Comparison of ENCODE assay signal across 9 mouse cellular contexts in genomic region chr2:66961808-66962519, GRCm38 (mm10).
DNase-seq lines count a peak whose midpoint lies in the region; ATAC-seq and TF ChIP-seq lines count a peak whose summit lies in the region.
"Had no signal": no experiment of that assay in that cellular context is flagged by ENCODE, and none has a peak within 500 bp of the region (broad histone marks: within the 10 kb centered on the region; RNA-seq: fewer than 3 reads in every experiment).

No protein-coding gene starts in this region.

- DNase-seq in 3T3-L1 (ENCODE audit: low read depth, low spot score) (peak; percentile 65), CH12.LX (ENCODE audit: extremely low read depth) (no peak)
- peak; percentile 5 for DNase-seq in cerebellum, adult 9-11 months
- DNase-seq in layer of hippocampus, postnatal 10 days (ENCODE audit: low spot score in 2 of 2), result peak; percentile 45 to 61
- peak; percentile 86 for DNase-seq in midbrain, embryonic 11.5 days (ENCODE audit: low spot score, missing footprints)
- no peak for DNase-seq in ovary, adult 18-20 months (ENCODE audit: low spot score)

- no peak overlapping the region for H3K4me3 ChIP-seq in CH12.LX (replicated peaks in 1 of 3; ENCODE audit: low read depth in 2 of 3, low read length in 2 of 3, poor library complexity in 1 of 3)
- H3K4me3 ChIP-seq in midbrain, embryonic 11.5 days (ENCODE audit: low read depth, low read length), result no peak overlapping the region
- H3K4me3 ChIP-seq: megakaryocyte, embryonic 14.5 days had no signal

- H3K4me1 ChIP-seq in CH12.LX (ENCODE audit: control insufficient read depth in 1 of 2, insufficient read depth in 2 of 2), result no peaks in the 10 kb centered on the region
- H3K4me1 ChIP-seq in midbrain, embryonic 11.5 days (ENCODE audit: control insufficient read depth, insufficient read depth, low read length), result no peaks in the 10 kb centered on the region
- H3K4me1 ChIP-seq: megakaryocyte, embryonic 14.5 days had no signal

- TF ChIP-seq CTCF in CH12.LX (conservative IDR thresholded peaks at IDR 0.05 in 1 of 2, IDR thresholded peaks at IDR 0.05 in 1 of 2; ENCODE audit: low read depth in 2 of 2, low read length in 2 of 2), result peak in 1 of 2 experiments; percentile 23; a peak in 1 of 4 replicates

- WGBS in midbrain, embryonic 11.5 days, result 31% methylated on average over 8 of the region's 8 CpGs

- in situ Hi-C loops in CH12.LX (cut with MboI; ENCODE audit: low pct_ligation_motif_present, low pct_unique_long_range_greater_than_20kb, low sequenced_read_pairs), result no loop called here

- TF ChIP-seq RAD21 in CH12.LX (IDR thresholded peaks at IDR 0.05; ENCODE audit: low read depth, low read length), result peak; percentile 30

- TF ChIP-seq POLR2A in CH12.LX (IDR thresholded peaks at IDR 0.05; ENCODE audit: low read depth, low read length), result no peak

- H3K79me2 ChIP-seq in CH12.LX (replicated peaks; ENCODE audit: control insufficient read depth, extremely low read depth, insufficient read depth, poor library complexity, severe bottlenecking), result no peaks in the 10 kb centered on the region

- dilution Hi-C loops in CH12.LX (cut with MboI; ENCODE audit: extremely low pct_ligation_motif_present, extremely low pct_unique_long_range_greater_than_20kb, low sequenced_read_pairs), result no loop called here

- no peak overlapping the region for H3K9ac ChIP-seq in CH12.LX (ENCODE audit: insufficient read depth, low read depth)
- no peak overlapping the region for H3K9ac ChIP-seq in midbrain, embryonic 11.5 days (ENCODE audit: low read length)

- no peak overlapping the region for H3K4me2 ChIP-seq in CH12.LX (ENCODE audit: insufficient read depth, low read depth, poor library complexity, severe bottlenecking)
- H3K4me2 ChIP-seq in midbrain, embryonic 11.5 days, result no peak overlapping the region

- no peaks in the 10 kb centered on the region for H3K36me3 ChIP-seq in CH12.LX (replicated peaks in 1 of 2; ENCODE audit: control insufficient read depth in 1 of 2, insufficient read depth in 1 of 2, low read length in 1 of 2)
- H3K36me3 ChIP-seq in midbrain, embryonic 11.5 days (ENCODE audit: control insufficient read depth, insufficient read depth, low read length), result no peaks in the 10 kb centered on the region

- no peaks in the 10 kb centered on the region for H3K27me3 ChIP-seq in CH12.LX (replicated peaks)
- H3K27me3 ChIP-seq in midbrain, embryonic 11.5 days (ENCODE audit: control insufficient read depth, insufficient read depth, low read length), result no peaks in the 10 kb centered on the region
- H3K27me3 ChIP-seq: megakaryocyte, embryonic 14.5 days had no signal

- no peak overlapping the region for H3K27ac ChIP-seq in CH12.LX (ENCODE audit: insufficient read depth, low read depth)
- no peak overlapping the region for H3K27ac ChIP-seq in midbrain, embryonic 11.5 days (ENCODE audit: low read depth, low read length)

- peaks cover 28% of the 10 kb centered on the region for H3K9me3 ChIP-seq in CH12.LX (replicated peaks; ENCODE audit: low read length)
- no peaks in the 10 kb centered on the region for H3K9me3 ChIP-seq in midbrain, embryonic 11.5 days (ENCODE audit: control insufficient read depth, low read length)
- H3K9me3 ChIP-seq: megakaryocyte, embryonic 14.5 days had no signal

- no peak for TF ChIP-seq EP300 in CH12.LX (IDR thresholded peaks at IDR 0.05; ENCODE audit: low read length)

- peak; percentile 42; the same call in 1 of the 2 replicates for ATAC-seq in granulocyte monocyte progenitor cell, adult 5-6 weeks (replicated peaks; ENCODE audit: poor library complexity, severe bottlenecking)
- peak; percentile 76 for ATAC-seq in midbrain, embryonic 11.5 days (ENCODE audit: low FRiP score)
- ATAC-seq in erythroblast, adult 5-6 weeks (replicated peaks; ENCODE audit: low FRiP score, poor library complexity, severe bottlenecking), result no peak

TF ChIP-seq in CH12.LX, 34 proteins besides CTCF, POLR2A, EP300 and RAD21:
- TF ChIP-seq ZMIZ1 (IDR thresholded peaks at IDR 0.05; ENCODE audit: low read depth, low read length) (no peak), GABPA (IDR thresholded peaks at IDR 0.05; ENCODE audit: insufficient replicate concordance, low read depth, low read length) (no peak), ELF1 (IDR thresholded peaks at IDR 0.05; ENCODE audit: low read depth, low read length) (no peak), KAT2A (IDR thresholded peaks at IDR 0.05; ENCODE audit: insufficient replicate concordance, low read length) (no peak), MXI1 (IDR thresholded peaks at IDR 0.05; ENCODE audit: low read depth, low read length) (no peak), USF1 (IDR thresholded peaks at IDR 0.05; ENCODE audit: low read depth, low read length) (no peak), HCFC1 (IDR thresholded peaks at IDR 0.05; ENCODE audit: low read depth, low read length) (no peak), MAFK (IDR thresholded peaks at IDR 0.05; ENCODE audit: insufficient replicate concordance, low read length) (no peak), ZNF384 (IDR thresholded peaks at IDR 0.05; ENCODE audit: low read depth, low read length) (no peak), TCF12 (IDR thresholded peaks at IDR 0.05; ENCODE audit: low read depth, low read length) (no peak), PAX5 (IDR thresholded peaks at IDR 0.05; ENCODE audit: low read length) (no peak), E2F4 (IDR thresholded peaks at IDR 0.05; ENCODE audit: insufficient replicate concordance, low read depth, low read length) (no peak), NRF1 (IDR thresholded peaks at IDR 0.05; ENCODE audit: low read depth, low read length) (no peak), USF2 (conservative IDR thresholded peaks at IDR 0.05; ENCODE audit: low read depth, low read length) (no peak), MAX (IDR thresholded peaks at IDR 0.05; ENCODE audit: low read length) (no peak)

Comparison
In these comparisons a context has a peak if more than half of its experiments do, and no peak if none do; other contexts are left out.
1. DNase-seq: peak in 3T3-L1 (single experiment), cerebellum, adult 9-11 months (single experiment), layer of hippocampus, postnatal 10 days (2 of 2) and midbrain, embryonic 11.5 days (single experiment); none in CH12.LX (single experiment) and ovary, adult 18-20 months (single experiment).